Mouse (Mus musculus): Measurements from ENCODE around the gene Olfr944.

Gene Olfr944

DNA sequence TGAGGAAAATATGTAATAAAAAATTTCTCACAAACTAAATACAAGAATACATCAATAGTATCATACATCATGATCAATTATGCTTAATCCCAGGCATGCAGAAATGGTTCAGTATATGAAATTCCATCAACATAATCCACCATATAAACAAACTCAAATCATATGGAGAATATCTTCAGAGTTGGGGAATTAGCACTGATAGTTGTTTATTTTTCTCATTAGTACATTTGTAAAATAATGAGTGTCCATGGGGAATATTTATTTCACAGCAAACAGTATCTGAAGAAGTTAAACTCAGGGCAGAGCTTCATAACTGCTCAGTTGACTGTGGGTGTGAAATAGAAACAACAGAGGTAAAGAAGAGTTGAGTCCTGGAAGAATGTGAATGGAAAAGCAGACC, at the start of gene Olfr944:
Olfr944 (plus strand) TSS at position 301 of the 400 bp plus-strand sequence.
- no peak for DNase-seq (ENCODE audit: low read depth, low spot score)

GRCm38 (mm10) chr9:39152401-39152800, 49.3 kb upstream of the Olfr944 start:
- no peak for DNase-seq (ENCODE audit: low read depth, low spot score)

- DNase-seq (ENCODE audit: low read depth, low spot score), result no peak
Observed at GRCm38 (mm10) chr9:39166004-39166403, 35.7 kb upstream of the Olfr944 start, which contains the start of gene Olfr943. Gene Olfr943 (plus strand): TSS chr9:39166304.

DNA sequence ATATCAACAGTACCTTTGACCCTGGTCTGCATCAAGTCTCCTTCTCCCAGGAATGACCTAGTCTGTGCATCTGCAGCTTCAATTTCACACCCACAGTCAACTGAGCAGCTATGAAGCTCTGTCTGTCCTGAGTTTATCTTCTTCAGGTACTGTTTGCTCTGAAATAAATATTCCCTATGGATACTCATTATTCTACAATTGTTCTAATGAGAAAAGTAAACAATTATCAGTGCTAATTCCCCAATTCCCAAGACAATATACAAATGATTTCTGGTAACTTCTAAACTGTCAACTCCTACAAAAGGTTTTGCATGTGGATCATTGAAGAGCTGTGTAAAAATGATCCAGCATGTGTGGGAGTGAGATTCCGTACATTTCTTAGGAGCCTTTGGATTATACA, 48.2 kb downstream of the Olfr944 start, which contains the start of gene Olfr1537:
Olfr1537 (minus strand) TSS at position 101 of the 400 bp plus-strand sequence.
- no peak for DNase-seq (ENCODE audit: low read depth, low spot score)

Data from brain, embryonic 18.5 days (tissue).